Mouse (Mus musculus): ENCODE measurements around the gene Nrgn. TPM values are rescaled to one million over a fixed set of nuclear protein-coding genes. Genes with fewer than 3 reads are reported as not detected.
A peak's percentile ranks its signal among the peaks of the same experiment; 100 is the strongest.

The Nrgn gene
- total and polyA plus RNA-seq, 3 experiments, result 0.58 to 43.5 TPM; not detected in 1

- no peak for TF ChIP-seq KAT2A (conservative IDR thresholded peaks at IDR 0.05; ENCODE audit: low read depth, low read length)
Measured at GRCm38 (mm10) chr9:37517467-37517866, 35.2 kb downstream of the Nrgn start (continued).

- H3K9me3 ChIP-seq (replicated peaks; ENCODE audit: insufficient read depth, low read length), result no peaks in the 10 kb centered on the region
- no peak overlapping the region for H3K4me3 ChIP-seq (ENCODE audit: control insufficient read depth in 1 of 2, insufficient read depth in 1 of 2, low read depth in 2 of 2, low read length in 2 of 2)
- peak; percentile 57 for DNase-seq (ENCODE audit: low read depth, low spot score)
- H3K27ac ChIP-seq (ENCODE audit: control insufficient read depth, low read depth, low read length), result no peak overlapping the region
- TF ChIP-seq TAL1 (IDR thresholded peaks at IDR 0.05; ENCODE audit: low read length) (no peak), ETS1 (IDR thresholded peaks at IDR 0.05; ENCODE audit: low read depth, low read length) (no peak), EP300 (IDR thresholded peaks at IDR 0.05; ENCODE audit: low read depth in 1 of 2, low read length in 2 of 2) (peak in 1 of 2 experiments; percentile 12; a peak in 1 of 4 replicates), KAT2A (conservative IDR thresholded peaks at IDR 0.05; ENCODE audit: low read depth, low read length) (no peak), UBTF (IDR thresholded peaks at IDR 0.05; ENCODE audit: borderline replicate concordance, insufficient read depth, low read depth, low read length) (no peak), GATA1 (IDR thresholded peaks at IDR 0.05; ENCODE audit: low read depth, low read length) (peak; percentile 59), USF1 (IDR thresholded peaks at IDR 0.05; ENCODE audit: low read depth, low read length) (no peak), CHD1 (IDR thresholded peaks at IDR 0.05; ENCODE audit: low read depth, low read length) (no peak), RCOR1 (IDR thresholded peaks at IDR 0.05; ENCODE audit: low read depth, low read length) (peak; percentile 97)
- H3K4me1 ChIP-seq (ENCODE audit: control insufficient read depth in 1 of 2, insufficient read depth in 2 of 2, low read length in 2 of 2), result peaks cover 13 to 27% of the 10 kb centered on the region in 2 experiments
- H3K79me2 ChIP-seq (ENCODE audit: control insufficient read depth, insufficient read depth, low read length, poor library complexity), result no peaks in the 10 kb centered on the region
- H3K36me3 ChIP-seq (ENCODE audit: control insufficient read depth in 1 of 2, insufficient read depth in 2 of 2, low read length in 2 of 2), result peaks cover 0 to 37% of the 10 kb centered on the region in 2 experiments; a peak in 2 of 4 replicates
- no peaks in the 10 kb centered on the region for H3K27me3 ChIP-seq (ENCODE audit: control insufficient read depth in 1 of 2, insufficient read depth in 2 of 2, low read length in 2 of 2)
- no peak overlapping the region for H3K9ac ChIP-seq (ENCODE audit: control insufficient read depth, low read depth, low read length, poor library complexity, severe bottlenecking)
Measured at GRCm38 (mm10) chr9:37514456-37514855, 38.2 kb downstream of the Nrgn start.

GRCm38 (mm10) chr9:37512097-37512496 is 40.6 kb downstream of the Nrgn start:
- peak; percentile 43 for DNase-seq (ENCODE audit: low read depth, low spot score)
- H3K4me1 ChIP-seq (ENCODE audit: control insufficient read depth in 1 of 2, insufficient read depth in 2 of 2, low read length in 2 of 2), result peaks cover 9 to 19% of the 10 kb centered on the region in 2 experiments
- H3K79me2 ChIP-seq (ENCODE audit: control insufficient read depth, insufficient read depth, low read length, poor library complexity), result no peaks in the 10 kb centered on the region
- H3K9me3 ChIP-seq (replicated peaks; ENCODE audit: insufficient read depth, low read length), result no peaks in the 10 kb centered on the region
- peak; percentile 28 to 45 (median 37) for TF ChIP-seq CTCF (IDR thresholded peaks at IDR 0.05 in 2 of 3, conservative IDR thresholded peaks at IDR 0.05 in 1 of 3; ENCODE audit: control insufficient read depth in 1 of 3, insufficient read depth in 1 of 3, low read depth in 2 of 3, low read length in 3 of 3, poor library complexity in 1 of 3, severe bottlenecking in 1 of 3)
- peak; percentile 20; the same call in 1 of the 2 replicates for TF ChIP-seq SMC3 (IDR thresholded peaks at IDR 0.05; ENCODE audit: low read depth, low read length)
- no peak for TF ChIP-seq ZKSCAN1 (IDR thresholded peaks at IDR 0.05; ENCODE audit: low read depth, low read length)
- H3K4me3 ChIP-seq (ENCODE audit: control insufficient read depth in 1 of 2, insufficient read depth in 1 of 2, low read depth in 2 of 2, low read length in 2 of 2), result no peak overlapping the region
- H3K36me3 ChIP-seq (ENCODE audit: control insufficient read depth in 1 of 2, insufficient read depth in 2 of 2, low read length in 2 of 2), result peaks cover 0 to 25% of the 10 kb centered on the region in 2 experiments; a peak in 2 of 4 replicates
- H3K9ac ChIP-seq (ENCODE audit: control insufficient read depth, low read depth, low read length, poor library complexity, severe bottlenecking), result no peak overlapping the region
- no peaks in the 10 kb centered on the region for H3K27me3 ChIP-seq (ENCODE audit: control insufficient read depth in 1 of 2, insufficient read depth in 2 of 2, low read length in 2 of 2)
- H3K27ac ChIP-seq (ENCODE audit: control insufficient read depth, low read depth, low read length), result no peak overlapping the region

- no peak overlapping the region for H3K9ac ChIP-seq (ENCODE audit: control insufficient read depth, low read depth, low read length, poor library complexity, severe bottlenecking)
- H3K36me3 ChIP-seq (ENCODE audit: control insufficient read depth in 1 of 2, insufficient read depth in 2 of 2, low read length in 2 of 2), result no peaks in the 10 kb centered on the region; a peak in 1 of 4 replicates
- no peaks in the 10 kb centered on the region for H3K4me1 ChIP-seq (ENCODE audit: control insufficient read depth in 1 of 2, insufficient read depth in 2 of 2, low read length in 2 of 2)
- TF ChIP-seq USF2 (IDR thresholded peaks at IDR 0.05; ENCODE audit: borderline replicate concordance in 1 of 2, insufficient read depth in 1 of 2, low read depth in 1 of 2, low read length in 2 of 2), result no peak
- no peak for TF ChIP-seq CHD1 (IDR thresholded peaks at IDR 0.05; ENCODE audit: low read depth, low read length)
- TF ChIP-seq EP300 (IDR thresholded peaks at IDR 0.05; ENCODE audit: low read depth in 1 of 2, low read length in 2 of 2), result no peak
- no peak for TF ChIP-seq TAL1 (IDR thresholded peaks at IDR 0.05; ENCODE audit: low read length)
- no peak for TF ChIP-seq MEF2A (IDR thresholded peaks at IDR 0.05; ENCODE audit: extremely low read depth, insufficient replicate concordance, low read depth, low read length, poor library complexity, severe bottlenecking)
- no peak for TF ChIP-seq ZNF384 (IDR thresholded peaks at IDR 0.05; ENCODE audit: low read depth, low read length)
- TF ChIP-seq MAX (IDR thresholded peaks at IDR 0.05; ENCODE audit: low read length), result no peak
- TF ChIP-seq GABPA (IDR thresholded peaks at IDR 0.05; ENCODE audit: low read depth, low read length), result no peak
- no peak for TF ChIP-seq MAFK (IDR thresholded peaks at IDR 0.05; ENCODE audit: borderline replicate concordance, low read depth, low read length)
- no peak for TF ChIP-seq GATA1 (IDR thresholded peaks at IDR 0.05; ENCODE audit: low read depth, low read length)
- no peak for TF ChIP-seq POLR2A (IDR thresholded peaks at IDR 0.05; ENCODE audit: control insufficient read depth in 1 of 2, insufficient read depth in 1 of 2, low read depth in 1 of 2, low read length in 2 of 2, poor library complexity in 1 of 2)
- TF ChIP-seq NELFE (IDR thresholded peaks at IDR 0.05; ENCODE audit: low read depth, low read length), result no peak
- no peak for TF ChIP-seq BHLHE40 (IDR thresholded peaks at IDR 0.05; ENCODE audit: borderline replicate concordance, low read depth, low read length)
- TF ChIP-seq NRF1 (IDR thresholded peaks at IDR 0.05; ENCODE audit: insufficient read depth, low read depth, low read length, poor library complexity, severe bottlenecking), result no peak
- no peaks in the 10 kb centered on the region for H3K27me3 ChIP-seq (ENCODE audit: control insufficient read depth in 1 of 2, insufficient read depth in 2 of 2, low read length in 2 of 2)
- H3K4me3 ChIP-seq (ENCODE audit: control insufficient read depth in 1 of 2, insufficient read depth in 1 of 2, low read depth in 2 of 2, low read length in 2 of 2), result no peak overlapping the region
- no peaks in the 10 kb centered on the region for H3K9me3 ChIP-seq (replicated peaks; ENCODE audit: insufficient read depth, low read length)
- DNase-seq (ENCODE audit: low read depth, low spot score), result no peak
- H3K27ac ChIP-seq (ENCODE audit: control insufficient read depth, low read depth, low read length), result no peak overlapping the region
- peaks cover 3% of the 10 kb centered on the region for H3K79me2 ChIP-seq (ENCODE audit: control insufficient read depth, insufficient read depth, low read length, poor library complexity)
Measured at GRCm38 (mm10) chr9:37506023-37506422, 46.7 kb downstream of the Nrgn start.
